Mouse (Mus musculus): Measurements from ENCODE around the gene P2ry6.
A peak's percentile ranks its signal among the peaks of the same experiment; 100 is the strongest.

P2ry6 gene

GRCm38 (mm10) chr7:100911246-100911770 lies 63.1 kb downstream of the P2ry6 start:
- DNase-seq, result no peak

GRCm38 (mm10) chr7:100908567-100908966 lies 65.9 kb downstream of the P2ry6 start:
- DNase-seq, result no peak

GRCm38 (mm10) chr7:100908061-100908460 lies 66.4 kb downstream of the P2ry6 start:
- DNase-seq, result no peak

GRCm38 (mm10) chr7:100907231-100907630 lies 67.2 kb downstream of the P2ry6 start:
- peak; percentile 73 for DNase-seq

- DNase-seq, result no peak
Measured at GRCm38 (mm10) chr7:100906029-100906789, 68.2 kb downstream of the P2ry6 start.

GRCm38 (mm10) chr7:100905037-100905436 lies 69.4 kb downstream of the P2ry6 start:
- DNase-seq, result no peak

GRCm38 (mm10) chr7:100904612-100905011 lies 69.8 kb downstream of the P2ry6 start:
- DNase-seq, result no peak

- DNase-seq, result no peak
Measured at GRCm38 (mm10) chr7:100902451-100903137, 71.9 kb downstream of the P2ry6 start.

- no peak for DNase-seq
Measured at GRCm38 (mm10) chr7:100897828-100898227, 76.6 kb downstream of the P2ry6 start.

GRCm38 (mm10) chr7:100894833-100895226 lies 79.6 kb downstream of the P2ry6 start:
- DNase-seq, result no peak

GRCm38 (mm10) chr7:100894057-100894832 lies 80.2 kb downstream of the P2ry6 start:
- DNase-seq, result peak; percentile 69

- DNase-seq, result peak; percentile 49
Measured at GRCm38 (mm10) chr7:100893249-100894056, 81.0 kb downstream of the P2ry6 start.
